10 mouse cellular contexts compared by ENCODE assay signal in genomic region chr17:35903343-35903991, GRCm38 (mm10). TPM values are rescaled to one million over a fixed set of nuclear protein-coding genes. Genes with fewer than 3 reads are reported as not detected.
A peak's percentile ranks its signal among the peaks of the same experiment; 100 is the strongest.
DNase-seq lines count a peak whose midpoint lies in the region; ATAC-seq and TF ChIP-seq lines count a peak whose summit lies in the region.
"Had no signal": no experiment of that assay in that cellular context is flagged by ENCODE, and none has a peak within 500 bp of the region (broad histone marks: within the 10 kb centered on the region; RNA-seq: fewer than 3 reads in every experiment).

No protein-coding gene starts in this region.

- H3K4me1 ChIP-seq in MEL (ENCODE audit: control insufficient read depth in 1 of 2, insufficient read depth in 2 of 2, low read length in 2 of 2), result peaks cover 4 to 24% of the 10 kb centered on the region in 2 experiments; a peak in 3 of 4 replicates
- peaks cover 4 to 18% of the 10 kb centered on the region in 2 experiments; a peak in 3 of 4 replicates for H3K4me1 ChIP-seq in heart, embryonic 14.5 days (ENCODE audit: control insufficient read depth in 2 of 2, insufficient read depth in 2 of 2, low read length in 2 of 2)

- TF ChIP-seq POLR2A in MEL (IDR thresholded peaks at IDR 0.05; ENCODE audit: control insufficient read depth in 1 of 2, insufficient read depth in 1 of 2, low read depth in 1 of 2, low read length in 2 of 2, poor library complexity in 1 of 2), result no peak

- no peak for TF ChIP-seq CTCF in MEL (IDR thresholded peaks at IDR 0.05 in 2 of 3, conservative IDR thresholded peaks at IDR 0.05 in 1 of 3; ENCODE audit: control insufficient read depth in 1 of 3, insufficient read depth in 1 of 3, low read depth in 2 of 3, low read length in 3 of 3, poor library complexity in 1 of 3, severe bottlenecking in 1 of 3)

- no peak for TF ChIP-seq EP300 in MEL (IDR thresholded peaks at IDR 0.05; ENCODE audit: low read depth in 1 of 2, low read length in 2 of 2)

- ATAC-seq in heart, embryonic 14.5 days (ENCODE audit: insufficient number of reproducible peaks, insufficient read depth, low FRiP score, low read depth), result peak; percentile 81

- H3K79me2 ChIP-seq in MEL (ENCODE audit: control insufficient read depth, insufficient read depth, low read length, poor library complexity), result no peaks in the 10 kb centered on the region

- TF ChIP-seq RAD21 in MEL (IDR thresholded peaks at IDR 0.05; ENCODE audit: low read depth, low read length), result no peak

- H3K4me3 ChIP-seq in MEL (ENCODE audit: control insufficient read depth in 1 of 2, insufficient read depth in 1 of 2, low read depth in 2 of 2, low read length in 2 of 2), result no peak overlapping the region
- no peak overlapping the region for H3K4me3 ChIP-seq in heart, embryonic 14.5 days (ENCODE audit: control insufficient read depth in 1 of 2, insufficient read depth in 1 of 2, low read depth in 1 of 2, low read length in 2 of 2)

- no peaks in the 10 kb centered on the region for H3K27me3 ChIP-seq in MEL (ENCODE audit: control insufficient read depth in 1 of 2, insufficient read depth in 2 of 2, low read length in 2 of 2)
- H3K27me3 ChIP-seq in heart, embryonic 14.5 days (ENCODE audit: control insufficient read depth, insufficient read depth, low read length), result no peaks in the 10 kb centered on the region

- no peaks in the 10 kb centered on the region for H3K9me3 ChIP-seq in MEL (replicated peaks; ENCODE audit: insufficient read depth, low read length)
- H3K9me3 ChIP-seq in heart, embryonic 14.5 days (ENCODE audit: control insufficient read depth, low read length), result no peaks in the 10 kb centered on the region

- peaks cover 1 to 22% of the 10 kb centered on the region in 2 experiments; a peak in 3 of 4 replicates for H3K36me3 ChIP-seq in MEL (ENCODE audit: control insufficient read depth in 1 of 2, insufficient read depth in 2 of 2, low read length in 2 of 2)
- peaks cover 80% of the 10 kb centered on the region for H3K36me3 ChIP-seq in heart, embryonic 14.5 days (ENCODE audit: control insufficient read depth, insufficient read depth, low read length)

- WGBS in heart, embryonic 14.5 days, result 71% methylated on average over 9 of the region's 9 CpGs

- no peak overlapping the region for H3K27ac ChIP-seq in MEL (ENCODE audit: control insufficient read depth, low read depth, low read length)
- H3K27ac ChIP-seq in heart, embryonic 14.5 days (replicated peaks in 1 of 2; ENCODE audit: control insufficient read depth in 1 of 2, insufficient read depth in 1 of 2, low read depth in 2 of 2, low read length in 2 of 2), result peak overlapping the region; percentile 40 to 72

- DNase-seq in 416B (ENCODE audit: low read depth), result peak; percentile 65
- peak; percentile 25 for DNase-seq in MEL (ENCODE audit: low read depth, low spot score)
- DNase-seq in kidney, postnatal 25 days, result peak; percentile 79 to 88
- no peak for DNase-seq in urinary bladder, postnatal 14 days (ENCODE audit: low spot score)
- no peak for DNase-seq in right cerebral cortex, postnatal 4 days
- no peak for DNase-seq in urinary bladder, adult 18-20 months (ENCODE audit: low spot score in 2 of 2)
- DNase-seq in right cerebral cortex, adult 2 months (ENCODE audit: low spot score in 2 of 2), result no peak
- DNase-seq: cerebellum, postnatal 14 days; layer of hippocampus, adult 9-11 months had no signal

- no peak overlapping the region for H3K9ac ChIP-seq in MEL (ENCODE audit: control insufficient read depth, low read depth, low read length, poor library complexity, severe bottlenecking)
- H3K9ac ChIP-seq in heart, embryonic 14.5 days (ENCODE audit: low read length), result no peak overlapping the region

- no peak overlapping the region for H3K4me2 ChIP-seq in heart, embryonic 14.5 days (ENCODE audit: low read length)

TF ChIP-seq in MEL, 35 proteins besides CTCF, POLR2A, EP300 and RAD21:
- TF ChIP-seq USF2 (IDR thresholded peaks at IDR 0.05; ENCODE audit: borderline replicate concordance in 1 of 2, insufficient read depth in 1 of 2, low read depth in 1 of 2, low read length in 2 of 2) (no peak), UBTF (IDR thresholded peaks at IDR 0.05; ENCODE audit: borderline replicate concordance, insufficient read depth, low read depth, low read length) (no peak), E2F4 (IDR thresholded peaks at IDR 0.05; ENCODE audit: borderline replicate concordance, low read depth, low read length) (no peak), SIN3A (IDR thresholded peaks at IDR 0.05; ENCODE audit: low read length) (no peak), NELFE (IDR thresholded peaks at IDR 0.05; ENCODE audit: low read depth, low read length) (no peak), HCFC1 (IDR thresholded peaks at IDR 0.05; ENCODE audit: low read depth, low read length) (no peak), NRF1 (IDR thresholded peaks at IDR 0.05; ENCODE audit: insufficient read depth, low read depth, low read length, poor library complexity, severe bottlenecking) (no peak), SMC3 (IDR thresholded peaks at IDR 0.05; ENCODE audit: low read depth, low read length) (no peak)
TF ChIP-seq in MEL: peak in this region for 0.

RNA-seq across cellular contexts. Expression of gene 2310061I04Rik, which starts 6.2 kb away (rescaled TPM):
- total RNA-seq in MEL (2012; rRNA removed), result 10.9 and 11.4 TPM in 2 replicates
- polyA plus RNA-seq in MEL (2012; ENCODE audit: insufficient read depth in 1 of 2, insufficient read length in 2 of 2, low read depth in 1 of 2, low replicate concordance in 2 of 2, missing spikeins in 1 of 2), result 100 to 1,000 TPM in 1 of 2 experiments, not detected in 1; 106 TPM
- 28.7 and 28.9 TPM in 2 replicates for polyA plus RNA-seq in heart, embryonic 14.5 days (2014; fragmentation: Nextera tagmentation; extraction: Ambion mirVana)

RNA-seq across cellular contexts. Expression of gene Atat1, which starts 6.4 kb away (rescaled TPM):
- total RNA-seq in MEL (2012; rRNA removed), result 4.4 and 4.6 TPM in 2 replicates
- polyA plus RNA-seq in MEL (2012; ENCODE audit: insufficient read depth in 1 of 2, insufficient read length in 2 of 2, low read depth in 1 of 2, low replicate concordance in 2 of 2, missing spikeins in 1 of 2), result 10 to 100 TPM in 1 of 2 experiments, not detected in 1; 14.4 TPM
- 52.5 and 53.1 TPM in 2 replicates for polyA plus RNA-seq in heart, embryonic 14.5 days (2014; fragmentation: Nextera tagmentation; extraction: Ambion mirVana)

RNA-seq across cellular contexts. Expression of gene Mrps18b, which starts 12.7 kb away (rescaled TPM):
- total RNA-seq in MEL (2012; rRNA removed), result 149 and 179 TPM in 2 replicates
- 100 to 1,000 TPM in 1 of 2 experiments, not detected in 1; 239 TPM for polyA plus RNA-seq in MEL (2012; ENCODE audit: insufficient read depth in 1 of 2, insufficient read length in 2 of 2, low read depth in 1 of 2, low replicate concordance in 2 of 2, missing spikeins in 1 of 2)
- 65.8 and 67.0 TPM in 2 replicates for polyA plus RNA-seq in heart, embryonic 14.5 days (2014; fragmentation: Nextera tagmentation; extraction: Ambion mirVana)

RNA-seq across cellular contexts. Expression of gene Ppp1r10, which starts 12.8 kb away (rescaled TPM):
- total RNA-seq in MEL (2012; rRNA removed), result 24.2 and 25.3 TPM in 2 replicates
- polyA plus RNA-seq in MEL (2012; ENCODE audit: insufficient read depth in 1 of 2, insufficient read length in 2 of 2, low read depth in 1 of 2, low replicate concordance in 2 of 2, missing spikeins in 1 of 2), result 10 to 100 TPM in 1 of 2 experiments, not detected in 1; 61.4 TPM
- 21.8 and 23.6 TPM in 2 replicates for polyA plus RNA-seq in heart, embryonic 14.5 days (2014; fragmentation: Nextera tagmentation; extraction: Ambion mirVana)

RNA-seq across cellular contexts. Expression of gene Dhx16, which starts 23.8 kb away (rescaled TPM):
- total RNA-seq in MEL (2012; rRNA removed), result 75.4 and 79.2 TPM in 2 replicates
- 100 to 1,000 TPM in 1 of 2 experiments, not detected in 1; 101 TPM for polyA plus RNA-seq in MEL (2012; ENCODE audit: insufficient read depth in 1 of 2, insufficient read length in 2 of 2, low read depth in 1 of 2, low replicate concordance in 2 of 2, missing spikeins in 1 of 2)
- 18.6 and 22.0 TPM in 2 replicates for polyA plus RNA-seq in heart, embryonic 14.5 days (2014; fragmentation: Nextera tagmentation; extraction: Ambion mirVana)

Comparison
In these comparisons a context has a peak if more than half of its experiments do, and no peak if none do; other contexts are left out.
1. DNase-seq: peak in 416B (single experiment), MEL (single experiment) and kidney, postnatal 25 days (2 of 2); none in urinary bladder, postnatal 14 days (single experiment), right cerebral cortex, postnatal 4 days (single experiment), urinary bladder, adult 18-20 months (0 of 2) and right cerebral cortex, adult 2 months (0 of 2).